Mouse (Mus musculus) fibroblast of lung, adult 2 months (primary cell): Measurements from ENCODE around the gene Gucy1a1.
"Not testable (repeated sequence)": the region's sequence is repeated elsewhere in the genome, so short reads cannot be mapped to it uniquely, and the experiment has no call there.

Experiments used
- DNase-seq: peaks from one replicate; pipeline ENCODE4 v3.0.0-alpha.2; 2011; ENCODE audit warnings: low read depth

Gucy1a1 gene

GRCm38 (mm10) chr3:82145126-82145901 is at the start of gene Gucy1a1:
Gene Gucy1a1 (minus strand): TSS chr3:82145789.
- no peak for DNase-seq

- no peak for DNase-seq
These were observed 46.1 kb upstream of the Gucy1a1 start for GRCm38 (mm10) chr3:82191559-82192245.

- no peak for DNase-seq
These were observed 40.0 kb upstream of the Gucy1a1 start for GRCm38 (mm10) chr3:82185626-82186025.

- no peak for DNase-seq
These were observed 35.9 kb upstream of the Gucy1a1 start for GRCm38 (mm10) chr3:82181500-82181899.

- no peak for DNase-seq
These were observed 34.7 kb upstream of the Gucy1a1 start for GRCm38 (mm10) chr3:82180253-82180652.

- DNase-seq: no peak
These were observed 29.9 kb upstream of the Gucy1a1 start for GRCm38 (mm10) chr3:82175501-82175900.

GRCm38 (mm10) chr3:82167064-82167463 is 21.5 kb upstream of the Gucy1a1 start:
- no peak for DNase-seq

GRCm38 (mm10) chr3:82165937-82166336 is 20.3 kb upstream of the Gucy1a1 start:
- DNase-seq: no peak

GRCm38 (mm10) chr3:82162992-82163391 is 17.4 kb upstream of the Gucy1a1 start:
- DNase-seq: not testable (repeated sequence)

- DNase-seq: no peak
These were observed 389 bp upstream of the Gucy1a1 start for GRCm38 (mm10) chr3:82145978-82146377.

GRCm38 (mm10) chr3:82144725-82145125 is 864 bp downstream of the Gucy1a1 start:
- no peak for DNase-seq

GRCm38 (mm10) chr3:82140781-82141180 is 4.8 kb downstream of the Gucy1a1 start:
- no peak for DNase-seq

GRCm38 (mm10) chr3:82138002-82138667 is 7.5 kb downstream of the Gucy1a1 start:
- DNase-seq: no peak

GRCm38 (mm10) chr3:82135483-82135882 is 10.1 kb downstream of the Gucy1a1 start:
- DNase-seq: no peak

- DNase-seq: no peak
These were observed 16.3 kb downstream of the Gucy1a1 start for GRCm38 (mm10) chr3:82129258-82129657.

GRCm38 (mm10) chr3:82124567-82124966 is 21.0 kb downstream of the Gucy1a1 start:
- no peak for DNase-seq

GRCm38 (mm10) chr3:82118916-82119315 is 26.7 kb downstream of the Gucy1a1 start:
- no peak for DNase-seq

- no peak for DNase-seq
These were observed 33.1 kb downstream of the Gucy1a1 start for GRCm38 (mm10) chr3:82112439-82112838.

- no peak for DNase-seq
These were observed 33.6 kb downstream of the Gucy1a1 start for GRCm38 (mm10) chr3:82111986-82112385.

- no peak for DNase-seq
These were observed 36.6 kb downstream of the Gucy1a1 start for GRCm38 (mm10) chr3:82108951-82109350.

- DNase-seq: no peak
These were observed 41.4 kb downstream of the Gucy1a1 start for GRCm38 (mm10) chr3:82104229-82104628.

GRCm38 (mm10) chr3:82099127-82099526 is 46.5 kb downstream of the Gucy1a1 start:
- DNase-seq: no peak

GRCm38 (mm10) chr3:82096801-82097200 is 48.8 kb downstream of the Gucy1a1 start:
- DNase-seq: no peak
